Mouse (Mus musculus) forebrain, embryonic 13.5 days (tissue): Measurements from ENCODE around the gene Ipo7. TPM values are rescaled to one million over a fixed set of nuclear protein-coding genes. Genes with fewer than 3 reads are reported as not detected.
"Not testable (repeated sequence)": the region's sequence is repeated elsewhere in the genome, so short reads cannot be mapped to it uniquely, and the experiment has no call there.

Source experiments
- ATAC-seq: fragments of 200-750 bp; cut with Nextera tagmentation; 2 replicates; pipeline ENCODE4 v1.8.0; 2017
- H3K27ac ChIP-seq: fragments of 300-500 bp; sonication (generic); 2 replicates; pipeline ENCODE4 v1.5.1; 2015; ENCODE audit warnings: inconsistent platforms, mild to moderate bottlenecking, moderate library complexity
- H3K27me3 ChIP-seq: fragments of 300-500 bp; sonication (generic); 2 replicates; pipeline ENCODE4 v1.6.1; 2015; ENCODE audit warnings: mild to moderate bottlenecking, inconsistent platforms
- H3K36me3 ChIP-seq: fragments of 300-500 bp; sonication (generic); 2 replicates; pipeline ENCODE4 v1.6.1; 2015; ENCODE audit warnings: mild to moderate bottlenecking, inconsistent platforms; ENCODE audit not compliant: poor library complexity, severe bottlenecking
- H3K4me1 ChIP-seq: fragments of 300-500 bp; sonication (generic); 2 replicates; pipeline ENCODE4 v1.6.1; 2015; ENCODE audit warnings: inconsistent platforms
- H3K4me2 ChIP-seq: fragments of 300-500 bp; sonication (generic); 2 replicates; pipeline ENCODE4 v1.6.1; 2015; ENCODE audit warnings: inconsistent platforms, mild to moderate bottlenecking, moderate library complexity
- H3K4me3 ChIP-seq: fragments of 300-500 bp; sonication (generic); 2 replicates; pipeline ENCODE4 v1.5.1; 2015; ENCODE audit warnings: mild to moderate bottlenecking, inconsistent platforms
- H3K9ac ChIP-seq: fragments of 300-500 bp; sonication (generic); 2 replicates; pipeline ENCODE4 v1.6.1; 2015; ENCODE audit warnings: mild to moderate bottlenecking, inconsistent platforms
- H3K9me3 ChIP-seq: fragments of 300-500 bp; sonication (generic); replicated peaks from 2 replicates; pipeline ENCODE4 v1.6.1; 2016; ENCODE audit warnings: inconsistent platforms
- WGBS: fragments of 180-500 bp; shearing (Covaris S2); methylation state at CpG from one replicate; pipeline ENCODE4 v1.1.7; 2015; 5-methylcytosine and 5-hydroxymethylcytosine counted together
- polyA plus RNA-seq: library from polyadenylated mRNA; unstranded; fragments of >200 nt; fragmentation: Nextera tagmentation; extraction: Ambion mirVana; gene quantifications from 2 replicates; pipeline ENCODE4 v1.2.1, GENCODE M21; 2015

Gene Ipo7
- polyA plus RNA-seq, result 45.8 and 51.1 TPM in 2 replicates

- H3K4me3 ChIP-seq, result peak within 1 kb of the TSS; percentile 100
- H3K36me3 ChIP-seq, result no peaks in the 10 kb centered on the region
- ATAC-seq, result peak; percentile 99
- H3K4me2 ChIP-seq, result peak within 1 kb of the TSS; percentile 89
- H3K4me1 ChIP-seq, result peaks cover 19% of the 10 kb centered on the region
- H3K27me3 ChIP-seq, result no peaks in the 10 kb centered on the region
- under 1% methylated on average over 48 of the region's 48 CpGs for WGBS
- H3K9me3 ChIP-seq, result no peaks in the 10 kb centered on the region
- peak within 1 kb of the TSS; percentile 90 for H3K27ac ChIP-seq
- H3K9ac ChIP-seq, result peak within 1 kb of the TSS; percentile 98
Measured at GRCm38 (mm10) chr7:110018117-110018630, at the start of gene Ipo7. TSS of gene Ipo7 (plus strand) at chr7:110018274.

DNA sequence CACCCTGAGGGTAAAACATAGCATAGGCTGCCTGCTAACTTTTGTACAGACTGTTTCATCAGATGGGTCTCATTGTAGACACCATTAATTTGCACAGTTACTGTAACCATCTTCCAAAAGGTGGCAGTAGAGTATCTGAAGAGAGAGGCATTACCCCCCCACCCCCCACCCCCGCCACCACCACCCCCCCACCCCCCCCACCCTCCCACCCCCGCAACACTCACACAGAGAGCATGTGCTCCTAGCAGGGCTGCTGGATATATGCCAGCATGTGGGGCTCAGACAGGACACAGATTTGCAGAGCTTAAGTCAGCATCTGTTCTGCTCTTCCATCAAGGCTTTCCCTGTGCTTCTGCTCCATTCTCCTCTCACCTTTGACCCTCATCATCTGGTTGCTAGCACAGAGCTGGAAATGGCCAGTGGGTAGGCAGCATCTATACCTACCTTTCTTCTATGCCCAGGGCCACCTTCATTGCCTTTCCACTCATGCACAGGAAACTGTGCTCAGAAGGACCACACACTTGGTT is 49.1 kb upstream of the Ipo7 start:
- Histone ChIP-seq H3K27me3 (no peaks in the 10 kb centered on the region), H3K9me3 (no peaks in the 10 kb centered on the region), H3K36me3 (peaks cover 7% of the 10 kb centered on the region), H3K4me1 (peaks cover 23% of the 10 kb centered on the region), H3K9ac (no peak overlapping the region), H3K27ac (peak overlapping the region; percentile 93), H3K4me2 (peak overlapping the region; percentile 12; the same call in 1 of the 2 replicates), H3K4me3 (no peak overlapping the region)
- WGBS, result 8% methylated on average over 2 of the region's 2 CpGs
- ATAC-seq, result peak; percentile 89

DNA sequence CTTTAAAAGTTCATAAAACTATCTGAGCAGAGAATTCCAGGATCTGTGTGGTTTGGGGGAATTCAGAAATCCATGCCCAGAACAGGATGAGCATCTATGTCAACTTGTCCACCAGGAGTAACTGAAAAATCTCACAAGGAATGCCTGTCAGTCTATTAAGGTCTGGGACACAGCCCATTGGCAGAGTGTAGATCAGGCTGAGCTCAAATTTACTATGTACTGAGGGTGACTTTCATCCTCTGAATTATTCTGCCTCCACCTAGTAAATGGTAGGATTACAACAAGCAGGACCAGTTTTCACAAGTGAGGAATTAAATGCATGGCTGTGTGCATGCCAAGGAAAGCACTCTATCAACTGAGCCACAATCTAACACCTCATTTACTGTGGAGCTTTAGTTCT is 48.5 kb upstream of the Ipo7 start:
- ATAC-seq, result 0 out of 2 replicates have a peak, but pooled peaks have one; percentile 7
- Histone ChIP-seq H3K27ac (peak overlapping the region; percentile 88), H3K9ac (no peak overlapping the region), H3K27me3 (no peaks in the 10 kb centered on the region), H3K4me3 (no peak overlapping the region), H3K36me3 (peaks cover 7% of the 10 kb centered on the region), H3K9me3 (no peaks in the 10 kb centered on the region), H3K4me1 (peaks cover 23% of the 10 kb centered on the region), H3K4me2 (peak overlapping the region; percentile 12; the same call in 1 of the 2 replicates)

GRCm38 (mm10) chr7:109975966-109976715 is 41.9 kb upstream of the Ipo7 start:
- Histone ChIP-seq H3K4me3 (no peak overlapping the region), H3K36me3 (peaks cover 58% of the 10 kb centered on the region), H3K27ac (no peak overlapping the region), H3K4me1 (no peaks in the 10 kb centered on the region), H3K9me3 (no peaks in the 10 kb centered on the region), H3K9ac (no peak overlapping the region), H3K27me3 (no peaks in the 10 kb centered on the region), H3K4me2 (no peak overlapping the region)
- no peak for ATAC-seq
- WGBS, result 94% methylated on average over 6 of the region's 6 CpGs

- not testable (repeated sequence) for H3K4me1 ChIP-seq, H3K9ac ChIP-seq, H3K4me3 ChIP-seq, H3K27ac ChIP-seq, H3K4me2 ChIP-seq, ATAC-seq, H3K27me3 ChIP-seq, H3K9me3 ChIP-seq
- 73% methylated on average over 5 of the region's 5 CpGs for WGBS
- peaks cover 68% of the 10 kb centered on the region for H3K36me3 ChIP-seq
Measured at GRCm38 (mm10) chr7:109977131-109977530, 40.9 kb upstream of the Ipo7 start.

GRCm38 (mm10) chr7:109984608-109985007 is 33.5 kb upstream of the Ipo7 start:
- WGBS, result 76% methylated on average over 5 of the region's 5 CpGs
- H3K4me3 ChIP-seq, H3K27ac ChIP-seq, H3K27me3 ChIP-seq, H3K9ac ChIP-seq, H3K9me3 ChIP-seq, ATAC-seq: not testable (repeated sequence)
- Histone ChIP-seq H3K36me3 (peaks cover 25% of the 10 kb centered on the region), H3K4me2 (peak overlapping the region; percentile 81), H3K4me1 (peaks cover 20% of the 10 kb centered on the region)

- peak overlapping the region; percentile 81 for H3K27ac ChIP-seq
- no peak for ATAC-seq
Measured at GRCm38 (mm10) chr7:109985661-109986132, 32.4 kb upstream of the Ipo7 start.

DNA sequence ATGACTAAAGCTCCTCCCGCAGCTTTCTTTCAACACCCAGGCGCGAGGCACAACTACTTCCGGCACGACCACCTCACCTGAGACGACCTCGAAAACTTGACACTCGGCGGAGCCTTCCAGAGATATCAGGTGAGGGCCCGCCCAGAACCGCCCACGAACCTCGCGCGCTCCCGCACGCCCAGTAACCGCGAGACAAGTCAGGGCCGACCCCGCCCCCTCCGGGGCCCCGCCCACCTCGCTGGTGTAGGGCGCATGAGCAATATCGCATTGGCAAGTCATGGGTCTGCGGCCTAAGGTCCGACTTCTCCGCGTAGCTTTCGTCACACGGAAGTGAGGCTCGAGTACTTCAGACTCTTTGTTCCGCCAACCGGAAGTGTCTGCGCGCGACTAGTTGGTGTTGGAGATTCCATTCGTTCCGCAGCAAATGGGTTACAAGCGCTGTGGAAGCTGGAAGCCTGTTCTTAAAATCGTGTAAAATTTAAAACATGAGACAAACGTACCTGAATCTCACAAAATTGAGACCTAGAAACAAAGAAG is 31.9 kb upstream of the Ipo7 start:
- peaks cover 5% of the 10 kb centered on the region; the same call in 1 of the 2 replicates for H3K27me3 ChIP-seq
- peak overlapping the region; percentile 81 for H3K27ac ChIP-seq
- H3K4me3 ChIP-seq, result peak overlapping the region; percentile 68
- peaks cover 13% of the 10 kb centered on the region for H3K36me3 ChIP-seq
- H3K9me3 ChIP-seq, result no peaks in the 10 kb centered on the region
- peak overlapping the region; percentile 81 for H3K4me2 ChIP-seq
- peaks cover 20% of the 10 kb centered on the region for H3K4me1 ChIP-seq
- H3K9ac ChIP-seq, result peak overlapping the region; percentile 79
- under 1% methylated on average over 43 of the region's 43 CpGs for WGBS
- peak; percentile 99 for ATAC-seq

More at GRCm38 (mm10) chr7:109985661-109986132, 32.4 kb upstream of the Ipo7 start:
- H3K4me3 ChIP-seq, result peak overlapping the region; percentile 68
- peaks cover 5% of the 10 kb centered on the region; the same call in 1 of the 2 replicates for H3K27me3 ChIP-seq
- H3K9ac ChIP-seq, result peak overlapping the region; percentile 79
- under 1% methylated on average over 27 of the region's 27 CpGs for WGBS
- peaks cover 15% of the 10 kb centered on the region for H3K36me3 ChIP-seq
- no peaks in the 10 kb centered on the region for H3K9me3 ChIP-seq
- peaks cover 20% of the 10 kb centered on the region for H3K4me1 ChIP-seq
- H3K4me2 ChIP-seq, result peak overlapping the region; percentile 81

GRCm38 (mm10) chr7:109986775-109987174 is 31.3 kb upstream of the Ipo7 start, which contains the start of gene Tmem41b:
TSS of gene Tmem41b (minus strand) at chr7:109986929.
- 38% methylated on average over 6 of the region's 6 CpGs for WGBS
- H3K27ac ChIP-seq, result peak within 1 kb of the TSS; percentile 81
- ATAC-seq, result peak; percentile 17; the same call in 1 of the 2 replicates
- peaks cover 20% of the 10 kb centered on the region for H3K4me1 ChIP-seq
- H3K27me3 ChIP-seq, H3K9me3 ChIP-seq, H3K36me3 ChIP-seq: not testable (repeated sequence)
- H3K9ac ChIP-seq, result peak within 1 kb of the TSS; percentile 79
- peak within 1 kb of the TSS; percentile 68 for H3K4me3 ChIP-seq
- H3K4me2 ChIP-seq, result peak within 1 kb of the TSS; percentile 81

DNA sequence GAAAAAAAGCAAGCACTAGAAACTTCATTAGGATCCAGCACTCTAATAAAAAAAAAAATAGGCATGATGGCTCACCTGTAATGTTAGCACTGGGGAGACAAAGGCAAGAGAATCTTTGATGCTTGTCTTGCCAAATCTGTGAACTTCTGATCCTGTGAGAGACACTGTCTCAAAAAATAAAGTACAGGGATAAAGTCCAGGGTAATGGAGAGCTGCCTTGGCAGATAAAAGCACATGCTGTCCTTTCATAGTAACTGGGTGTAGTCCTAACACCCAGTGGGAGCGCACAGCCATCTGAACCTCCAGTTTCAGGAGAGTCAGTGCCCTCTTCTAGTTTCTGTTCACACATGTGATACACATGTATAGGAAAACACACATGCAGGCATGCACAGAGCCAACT is 26.8 kb upstream of the Ipo7 start:
- no peak for ATAC-seq
- Histone ChIP-seq H3K4me1 (peaks cover 12% of the 10 kb centered on the region), H3K9me3 (no peaks in the 10 kb centered on the region), H3K4me3 (no peak overlapping the region), H3K4me2 (no peak overlapping the region), H3K27ac (no peak overlapping the region), H3K36me3 (no peaks in the 10 kb centered on the region), H3K9ac (no peak overlapping the region), H3K27me3 (peaks cover 5% of the 10 kb centered on the region; the same call in 1 of the 2 replicates)
- 84% methylated on average over 1 of the region's 1 CpGs for WGBS

- ATAC-seq, result 0 out of 2 replicates have a peak, but pooled peaks have one; percentile 48
- Histone ChIP-seq H3K27me3 (peaks cover 5% of the 10 kb centered on the region; the same call in 1 of the 2 replicates), H3K9me3 (no peaks in the 10 kb centered on the region), H3K9ac (0 out of 2 replicates have a peak overlapping the region, but pooled peaks have one; percentile 5), H3K36me3 (no peaks in the 10 kb centered on the region), H3K4me3 (no peak overlapping the region), H3K4me2 (no peak overlapping the region), H3K27ac (no peak overlapping the region), H3K4me1 (peaks cover 12% of the 10 kb centered on the region)
- 58% methylated on average over 2 of the region's 2 CpGs for WGBS
Measured at GRCm38 (mm10) chr7:109993157-109993959, 24.7 kb upstream of the Ipo7 start.
